Mouse (Mus musculus): ENCODE measurements around the gene Lrrfip2.

The Lrrfip2 gene

DNA sequence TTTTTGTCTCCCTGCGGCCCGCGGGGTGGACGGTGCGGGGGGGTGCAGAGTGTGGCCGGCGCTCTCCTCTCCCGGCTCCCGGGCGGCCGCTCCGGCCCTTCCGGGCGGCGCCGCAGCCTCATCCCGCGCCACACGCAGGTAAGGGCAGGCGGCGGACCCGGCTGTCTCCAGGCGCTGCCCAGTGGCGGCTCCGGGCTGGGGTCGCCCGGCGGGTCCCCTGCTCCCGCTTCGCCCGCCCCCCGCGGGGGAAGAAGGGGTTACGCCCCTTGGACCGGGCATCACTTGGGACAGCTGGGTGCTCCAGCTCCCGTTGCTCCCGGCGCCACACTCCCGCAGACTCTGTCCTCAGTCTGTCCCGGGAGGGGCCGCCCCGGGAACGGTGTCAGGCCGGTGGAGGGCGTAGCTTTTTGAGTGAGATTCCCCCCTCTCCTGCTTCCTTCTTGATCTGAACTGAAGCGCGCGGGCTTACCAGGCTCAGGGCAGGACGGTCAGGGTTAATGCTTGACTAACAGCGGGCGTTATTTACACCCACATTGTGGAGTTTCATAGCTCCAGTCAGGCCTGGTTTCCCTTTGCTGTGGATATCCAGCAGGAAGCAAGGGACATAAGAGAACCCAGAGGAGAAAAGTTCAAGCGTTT is 979 bp downstream of the Lrrfip2 start:
- peak; percentile 64 for DNase-seq

DNA sequence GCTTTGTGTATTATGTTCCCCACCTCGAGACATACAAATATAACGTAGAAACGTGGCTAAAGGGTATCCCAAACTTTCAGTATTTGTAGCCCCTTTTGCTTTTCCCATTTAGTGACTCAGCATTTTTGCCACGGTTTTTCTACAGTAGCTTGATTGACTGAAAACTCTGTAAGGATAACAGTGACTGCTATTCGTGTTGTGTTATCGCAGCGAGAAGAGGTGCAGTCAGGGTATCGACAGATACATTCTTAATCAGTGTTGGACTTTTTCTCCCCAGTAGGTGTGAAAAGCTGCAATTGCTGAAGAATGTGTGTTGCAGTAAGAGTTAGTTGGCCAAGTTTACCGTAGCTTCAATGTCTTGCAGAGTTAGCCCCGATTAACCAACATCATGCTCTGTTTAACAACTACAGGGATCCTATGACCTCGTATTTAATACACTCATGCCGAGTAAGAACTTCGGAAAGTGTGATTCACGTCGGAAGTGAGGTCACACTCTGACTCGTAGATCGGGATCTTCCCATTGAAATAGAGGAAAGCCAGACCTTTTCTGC is 1.6 kb downstream of the Lrrfip2 start:
- peak; percentile 51 for DNase-seq

DNA sequence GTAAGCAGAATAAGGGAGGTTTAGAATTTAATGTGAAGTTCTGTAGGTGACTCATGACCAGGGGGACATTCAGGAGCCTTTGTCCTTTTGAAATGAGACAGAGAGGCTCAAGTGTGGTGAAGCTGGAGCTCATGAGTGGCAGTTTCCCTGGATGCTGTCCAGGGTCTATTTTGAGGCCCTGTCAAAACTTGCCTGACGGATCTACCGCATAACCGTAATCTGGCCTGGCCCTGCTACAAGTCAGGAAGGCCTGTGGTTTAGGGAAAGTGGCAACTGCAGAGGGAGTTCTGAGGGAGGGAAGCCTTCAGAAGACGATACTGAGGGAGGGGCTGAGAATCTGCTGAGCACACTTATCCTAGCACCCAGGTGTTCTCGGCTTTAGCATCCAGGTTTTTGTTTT is 5.1 kb downstream of the Lrrfip2 start:
- peak; percentile 36 for DNase-seq

DNA sequence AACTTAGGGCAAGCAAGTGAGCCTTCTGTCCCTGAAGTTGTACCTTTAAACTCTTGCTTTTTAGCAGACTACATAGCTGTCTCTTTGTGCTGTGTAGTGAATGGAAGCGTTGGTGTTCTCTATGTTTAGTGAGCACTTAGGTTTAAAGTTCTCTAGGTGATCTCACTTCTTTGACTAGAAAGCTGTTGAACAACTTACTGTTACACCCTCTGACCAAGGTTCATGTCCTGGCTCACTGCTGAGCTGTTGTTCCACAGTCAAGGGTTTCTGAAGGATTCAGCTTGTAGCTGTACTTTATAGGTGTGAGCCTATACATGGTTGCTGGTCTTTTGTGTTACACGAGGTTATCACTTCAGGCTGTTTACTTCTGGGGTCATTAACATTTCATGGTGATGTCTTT is 5.9 kb downstream of the Lrrfip2 start:
- no peak for DNase-seq

DNA sequence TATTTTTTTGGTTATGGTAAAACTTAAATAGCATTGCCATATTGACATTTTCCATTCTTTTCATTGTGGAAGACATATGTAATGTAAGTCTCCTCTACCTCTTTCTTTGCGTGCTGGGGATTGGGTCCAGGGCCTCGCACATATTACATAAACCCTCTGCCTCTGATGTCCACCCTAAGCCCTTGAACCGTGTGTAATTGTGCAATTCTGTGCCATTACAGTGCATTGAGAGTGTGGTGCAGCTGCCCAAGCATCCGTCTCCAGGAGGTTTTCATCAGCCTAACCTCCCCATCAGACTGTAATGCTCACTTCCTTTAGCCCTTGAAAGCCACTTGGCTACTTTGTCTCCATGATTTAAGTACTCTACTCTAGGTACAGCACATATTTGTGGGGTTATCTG is 7.0 kb downstream of the Lrrfip2 start:
- no peak for DNase-seq

DNA sequence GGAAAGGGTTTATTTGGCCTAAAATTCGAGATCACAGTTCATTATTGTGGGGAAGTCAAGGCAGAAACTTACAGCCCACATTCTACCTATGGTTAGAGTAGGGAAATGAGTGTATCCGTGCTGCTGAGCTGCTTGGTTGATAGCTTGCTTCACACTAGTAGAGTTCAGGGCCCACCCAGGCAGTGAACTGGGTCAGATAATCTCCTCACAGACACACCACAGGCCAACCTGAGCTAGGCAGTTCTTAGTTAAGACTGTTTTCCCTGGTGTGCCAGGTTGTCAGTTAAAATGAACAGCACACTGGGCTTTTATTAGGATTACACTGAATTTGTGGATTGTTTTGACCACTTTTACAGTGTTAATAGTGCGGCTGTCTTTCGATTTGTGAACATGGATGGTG is 9.3 kb downstream of the Lrrfip2 start:
- no peak for DNase-seq

DNA sequence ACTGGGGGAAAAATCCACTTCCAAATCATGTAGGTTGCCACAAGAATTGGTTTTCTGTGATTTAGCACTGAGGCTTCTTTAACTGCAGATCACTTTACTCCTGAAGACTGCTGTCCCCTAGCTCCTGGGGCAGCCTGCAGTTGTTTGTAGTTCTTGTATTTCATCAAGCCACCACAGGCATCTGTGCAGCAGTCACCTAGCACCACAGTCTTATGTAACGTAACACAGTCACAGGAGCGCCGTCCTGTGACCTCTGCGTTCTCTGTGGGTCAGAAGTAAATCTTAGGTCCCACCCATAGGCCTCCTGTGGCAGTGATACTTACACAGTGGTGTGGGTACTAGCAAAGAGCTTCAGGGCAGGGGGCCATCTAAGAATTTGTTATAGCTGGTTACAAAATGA is 10.4 kb downstream of the Lrrfip2 start:
- no peak for DNase-seq

DNA sequence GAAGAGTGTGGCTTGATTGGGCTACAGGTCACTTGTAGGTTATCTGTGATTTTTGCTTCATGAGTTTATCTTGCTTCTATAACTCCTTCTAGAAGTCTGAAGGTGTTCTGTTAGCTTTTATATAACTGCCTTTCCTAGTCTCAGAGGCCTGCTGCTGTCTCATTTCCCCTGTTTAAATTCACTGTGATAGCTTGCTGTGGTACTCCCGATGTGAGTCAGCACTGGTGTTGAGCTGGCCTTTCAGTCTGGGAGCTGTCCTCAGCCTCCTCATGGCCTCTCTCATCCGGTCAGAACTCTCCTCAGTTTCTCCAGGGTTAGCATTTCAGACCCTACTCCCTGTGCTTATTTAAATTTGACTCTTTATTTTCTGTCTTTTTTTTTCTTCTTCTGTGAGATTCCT is 12.7 kb downstream of the Lrrfip2 start:
- no peak for DNase-seq

DNA sequence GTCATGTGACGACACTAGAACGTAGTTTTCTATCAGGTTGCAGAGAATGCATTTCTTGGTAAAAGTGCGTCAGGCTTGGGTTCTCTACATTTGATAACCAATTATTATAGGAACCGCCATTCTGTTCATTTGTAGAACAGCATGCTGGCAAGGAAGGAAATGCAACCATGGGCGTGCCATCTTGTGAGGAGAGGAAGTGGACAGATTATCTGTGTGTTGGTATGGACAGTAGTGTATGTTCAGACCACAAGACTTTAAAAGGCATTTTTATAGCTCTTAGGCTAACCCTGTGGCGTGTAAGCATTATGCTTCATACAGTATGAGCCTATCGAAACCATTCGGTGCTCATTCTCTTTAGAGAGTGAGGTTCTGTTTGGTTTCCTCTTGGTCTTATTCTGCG is 20.8 kb downstream of the Lrrfip2 start:
- no peak for DNase-seq

DNA sequence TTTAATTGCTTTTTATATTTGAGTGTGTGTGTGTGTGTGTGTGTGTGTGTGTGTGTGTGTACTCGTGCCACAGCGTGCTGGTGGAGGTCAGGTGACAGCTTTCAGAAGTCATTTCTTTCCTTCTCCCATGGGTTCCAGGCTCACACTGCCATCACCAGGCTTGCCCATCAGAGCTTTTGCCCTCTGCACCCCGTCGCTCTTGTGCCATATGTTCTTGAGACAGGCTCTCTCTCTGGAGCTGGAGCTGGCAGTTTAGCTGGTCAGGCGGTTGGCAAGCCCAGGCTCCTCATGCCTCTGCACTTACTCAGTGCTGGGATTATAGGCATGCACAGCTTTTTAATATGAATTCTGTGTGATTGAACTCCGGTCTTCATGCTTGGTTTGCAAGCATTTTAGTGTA is 25.3 kb downstream of the Lrrfip2 start:
- no peak for DNase-seq

DNA sequence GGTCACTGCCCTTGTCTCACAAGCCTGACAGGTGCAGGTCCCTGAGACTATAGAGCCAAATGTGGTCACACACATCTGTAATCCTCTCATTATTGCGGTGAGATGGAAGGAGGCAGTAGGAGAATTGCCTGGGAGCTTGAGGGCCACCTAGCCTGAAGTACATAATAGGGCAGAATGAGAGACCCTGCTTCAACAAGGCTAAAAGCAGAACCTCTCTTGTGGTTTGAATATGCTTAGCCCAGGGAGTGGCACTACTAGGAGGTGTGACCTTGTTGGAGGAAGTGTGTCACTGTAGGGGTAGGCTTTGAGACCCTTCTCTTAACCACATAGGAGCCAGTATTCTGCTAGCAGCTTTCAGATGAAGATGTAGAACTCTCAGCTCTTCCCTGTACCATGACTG is 26.0 kb downstream of the Lrrfip2 start:
- DNase-seq: no peak

DNA sequence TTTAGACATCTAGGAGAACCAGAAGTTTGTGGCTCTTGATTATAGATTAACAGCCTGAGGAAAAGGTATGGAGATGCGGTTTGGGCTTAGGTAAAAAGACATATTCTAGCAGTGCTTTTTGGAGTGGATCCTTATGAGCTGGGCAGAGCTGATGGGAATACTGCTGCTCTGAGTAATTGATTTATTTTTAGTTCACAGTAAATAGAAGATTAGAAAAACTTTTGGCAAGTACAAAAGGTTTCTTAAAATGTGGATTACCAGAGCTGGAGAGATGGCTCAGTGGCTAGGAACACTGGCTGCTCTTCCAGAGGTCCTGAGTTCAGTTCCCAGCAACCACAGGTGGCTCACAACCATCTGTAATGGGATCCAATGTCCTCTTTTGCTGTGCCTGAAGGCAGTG is 27.3 kb downstream of the Lrrfip2 start:
- DNase-seq: no peak

DNA sequence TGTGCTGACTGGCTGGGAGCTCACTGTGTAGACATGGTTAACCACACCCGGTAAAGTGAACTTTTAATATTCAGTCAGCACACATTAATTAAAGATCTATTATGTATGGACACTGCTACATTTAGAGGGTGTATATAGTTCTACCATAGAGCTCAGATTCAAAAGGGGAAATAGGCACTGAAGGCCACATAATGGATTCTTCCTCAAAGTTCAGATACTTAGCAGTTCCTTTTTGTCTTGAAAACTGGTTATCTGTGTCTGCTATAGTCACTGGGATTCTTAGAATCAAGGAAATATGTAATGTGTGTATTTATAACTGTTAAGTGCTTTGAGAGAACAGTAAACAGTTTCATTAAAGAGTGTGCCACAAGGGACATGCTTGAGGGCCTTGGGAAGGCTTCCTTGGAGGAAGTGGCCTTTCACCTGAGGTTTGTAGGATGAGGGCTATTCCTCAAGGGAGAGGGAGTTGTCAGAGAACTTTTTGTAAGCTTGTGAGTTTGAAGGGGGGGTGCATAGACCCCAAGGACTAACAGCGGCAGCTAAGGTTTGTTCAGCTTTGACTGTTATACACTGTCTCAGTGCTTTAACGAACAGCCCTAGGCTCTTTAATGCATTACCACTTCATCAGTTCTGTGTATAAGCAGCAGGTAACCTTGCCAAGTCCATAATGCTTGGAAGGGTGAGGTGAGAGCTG is 28.3 kb downstream of the Lrrfip2 start:
- no peak for DNase-seq

DNA sequence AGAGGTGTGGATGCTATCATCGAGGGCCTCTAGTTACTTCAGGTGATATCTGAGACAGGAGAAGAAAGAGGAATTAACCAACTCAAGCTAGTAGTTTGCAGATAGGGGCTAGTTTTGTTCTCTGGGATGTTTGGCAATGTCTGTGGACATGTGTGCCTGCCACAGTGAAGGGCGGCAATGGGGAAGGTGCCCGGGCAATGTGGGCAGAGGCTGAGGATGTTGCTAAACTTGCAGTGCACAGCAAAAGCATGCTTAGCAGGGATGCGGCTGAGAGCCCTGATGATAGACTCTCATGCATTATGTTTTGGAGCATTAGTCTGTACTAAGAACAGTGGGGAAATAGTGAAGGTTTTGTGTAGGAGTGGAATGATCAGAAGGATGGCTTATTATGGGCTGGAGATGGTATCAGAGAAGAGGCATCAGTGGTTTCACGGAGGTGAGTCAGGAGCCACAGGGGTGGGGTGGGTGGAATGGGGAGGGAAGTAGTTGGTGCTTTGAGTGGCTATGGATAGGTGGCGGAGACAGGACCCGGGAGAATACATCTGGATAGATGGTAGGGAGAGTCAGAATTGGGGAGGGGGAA is 28.9 kb downstream of the Lrrfip2 start:
- no peak for DNase-seq

DNA sequence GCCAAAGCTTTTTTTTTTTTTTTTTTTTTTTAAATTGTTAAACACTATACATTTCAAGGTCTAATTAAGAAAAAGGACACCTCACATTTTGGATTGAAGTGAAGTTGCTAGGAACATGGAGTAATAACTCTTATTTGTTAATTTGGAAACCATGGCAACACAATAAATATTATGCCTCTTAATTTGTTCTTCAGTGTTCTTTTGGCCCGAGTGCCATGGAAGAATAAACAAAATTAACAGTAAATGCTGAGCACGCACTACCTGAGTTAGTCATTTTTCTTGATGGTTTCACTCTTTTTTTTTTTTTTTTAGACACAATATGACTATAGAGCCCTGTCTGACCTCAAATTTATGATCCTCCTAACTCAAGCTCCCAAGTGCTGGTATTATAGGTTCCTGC is 30.6 kb downstream of the Lrrfip2 start:
- no peak for DNase-seq

DNA sequence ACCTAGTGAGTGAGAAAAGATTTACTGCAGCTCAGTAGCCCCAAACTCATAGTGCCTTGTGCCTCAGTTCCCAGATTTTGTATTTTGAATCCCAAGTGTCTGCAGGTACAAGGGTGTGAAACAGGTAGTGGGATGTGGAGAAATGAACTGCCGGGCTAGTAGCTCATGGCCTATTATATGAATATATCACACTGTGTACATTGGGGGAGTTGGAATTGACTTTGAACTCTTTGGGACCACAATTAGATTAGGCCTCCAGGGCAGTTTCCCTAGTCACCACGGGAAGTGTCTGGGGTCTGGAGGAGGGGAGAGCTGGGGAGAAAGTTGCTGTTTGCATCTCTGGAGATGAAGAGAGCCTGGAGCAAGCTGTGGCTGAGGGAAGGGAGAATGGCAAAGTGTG is 31.0 kb downstream of the Lrrfip2 start:
- DNase-seq: no peak

DNA sequence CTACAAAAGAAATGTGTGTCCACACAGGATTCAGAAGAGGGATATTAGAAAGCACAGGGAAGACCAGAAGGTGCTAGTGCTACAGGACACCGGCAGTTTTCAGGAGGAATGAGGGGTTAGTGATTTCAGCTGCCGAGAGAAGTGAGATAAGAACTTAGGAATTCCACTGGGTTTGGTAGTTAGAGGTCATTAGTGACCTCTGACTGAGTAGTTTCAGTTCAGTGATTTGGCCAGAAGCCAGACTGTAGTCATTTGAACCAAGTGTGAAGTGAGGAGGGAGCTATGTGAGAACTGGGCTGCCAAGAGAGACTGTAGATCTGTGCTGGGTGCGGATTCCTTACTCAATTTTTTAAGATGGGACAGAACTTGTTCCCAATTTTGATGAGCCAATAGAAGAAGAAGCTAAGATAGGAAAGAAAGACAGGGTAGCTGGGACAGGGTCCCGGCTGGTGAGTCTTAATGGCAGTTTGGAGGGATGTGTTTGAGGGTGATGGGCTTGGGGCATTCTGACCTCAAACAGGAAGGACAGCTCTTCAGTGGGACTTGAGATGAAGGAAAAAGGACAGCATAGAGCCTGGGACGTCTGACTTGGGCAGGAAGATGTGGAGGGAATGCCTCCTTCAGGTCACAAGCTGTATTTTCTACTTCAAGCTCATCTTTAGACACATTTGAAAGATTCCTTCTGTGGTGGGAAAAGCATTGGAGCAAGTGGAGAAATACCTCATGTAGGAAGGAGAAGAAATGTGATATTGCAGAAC is 32.0 kb downstream of the Lrrfip2 start:
- DNase-seq: peak; percentile 85

DNA sequence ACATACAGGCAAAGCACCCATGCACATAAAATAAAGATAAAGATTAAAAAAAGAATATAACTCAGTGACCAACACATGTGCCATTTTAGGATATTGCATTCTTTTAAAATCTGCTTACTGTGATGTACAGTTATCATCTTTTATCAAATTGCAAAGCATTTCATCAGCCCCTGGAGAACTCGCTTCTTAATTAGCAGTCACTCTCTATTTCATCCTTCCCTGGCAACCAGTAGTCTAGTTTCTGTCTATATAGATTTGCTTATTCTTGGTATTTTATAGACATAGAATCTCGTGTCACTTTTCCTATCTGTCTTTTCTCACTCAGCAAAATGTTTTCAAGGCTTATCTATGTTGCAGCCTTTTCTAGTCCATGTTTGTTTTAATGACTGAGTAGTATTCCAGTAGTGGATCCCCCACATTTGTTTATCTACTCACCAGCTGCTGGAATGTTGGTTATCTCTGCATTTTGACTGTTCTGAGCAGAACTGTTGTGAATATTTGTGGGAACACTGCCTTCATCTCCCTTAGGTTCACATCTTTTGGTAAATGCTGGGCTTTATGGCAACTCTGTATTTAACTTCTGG is 35.0 kb downstream of the Lrrfip2 start:
- DNase-seq: no peak

DNA sequence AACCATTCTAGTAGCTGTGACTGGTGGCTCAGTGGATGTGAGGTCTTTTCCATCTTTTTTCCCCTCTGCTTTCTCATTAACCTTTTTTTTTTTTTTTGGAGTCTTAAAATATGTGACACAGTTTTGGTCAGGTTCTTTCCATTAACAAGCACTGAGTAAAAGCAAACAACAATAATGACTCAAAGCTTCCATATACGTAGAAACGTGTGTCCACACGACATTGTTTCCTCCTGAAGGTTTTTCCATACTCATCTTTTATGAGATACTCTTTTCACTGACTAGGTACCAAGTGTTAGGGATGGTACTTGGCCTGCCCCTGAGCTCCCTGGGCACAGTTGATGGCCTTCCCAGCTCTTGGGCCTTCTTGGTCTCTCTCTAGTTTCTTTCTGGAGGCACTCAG is 35.6 kb downstream of the Lrrfip2 start:
- no peak for DNase-seq

DNA sequence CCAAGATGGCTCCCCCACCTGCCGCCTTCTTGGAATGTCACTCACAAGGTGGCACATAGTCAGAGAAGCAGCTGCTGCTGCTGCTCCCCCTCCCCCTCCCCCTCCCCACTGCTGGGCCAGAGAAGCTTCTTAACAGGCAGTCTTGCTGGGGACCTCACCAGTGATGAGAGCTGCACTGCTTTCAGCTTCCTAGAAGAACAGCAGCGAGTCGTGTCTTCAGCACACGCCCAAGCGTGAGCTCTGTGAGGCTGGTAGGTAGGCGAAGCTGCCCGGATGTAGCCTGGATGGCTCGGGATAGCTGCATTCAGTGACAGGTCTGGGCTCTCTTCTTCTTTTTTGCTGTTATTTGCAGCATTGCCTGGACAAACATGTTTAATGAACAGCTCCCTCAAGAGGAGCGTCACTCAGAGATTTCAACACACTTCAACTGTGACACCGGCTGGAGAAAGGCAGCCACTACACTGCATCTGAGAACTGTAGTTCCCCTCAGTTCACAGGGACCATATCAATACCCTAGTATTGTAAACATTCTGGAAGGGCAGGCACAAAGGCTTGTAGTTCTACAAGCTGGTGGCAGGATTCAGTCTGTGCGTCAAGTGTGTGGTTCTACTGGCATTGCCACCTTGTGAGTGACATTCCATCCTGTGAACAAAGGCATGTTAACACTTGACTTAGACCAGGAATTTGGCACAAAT is 38.5 kb downstream of the Lrrfip2 start:
- DNase-seq: peak; percentile 41

DNA sequence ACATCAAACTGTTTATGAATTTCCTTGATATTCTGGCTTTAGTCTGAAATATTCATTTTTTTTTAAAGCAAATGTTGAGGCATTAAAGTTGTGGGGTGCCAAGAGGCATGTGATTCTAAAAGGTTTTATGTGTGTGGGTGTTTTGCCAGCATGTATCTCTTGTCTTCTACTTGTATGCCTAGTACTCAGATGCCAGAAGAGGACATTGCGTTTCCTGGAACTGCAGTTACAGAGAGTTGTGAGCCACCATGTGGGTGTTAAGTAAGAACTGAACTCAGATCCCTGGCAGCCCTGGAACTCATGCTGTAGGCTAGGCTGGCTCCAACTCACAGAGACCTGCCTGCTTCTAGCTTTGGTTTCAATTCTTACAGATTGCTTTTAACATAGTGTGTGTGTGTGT is 42.2 kb downstream of the Lrrfip2 start:
- DNase-seq: no peak

DNA sequence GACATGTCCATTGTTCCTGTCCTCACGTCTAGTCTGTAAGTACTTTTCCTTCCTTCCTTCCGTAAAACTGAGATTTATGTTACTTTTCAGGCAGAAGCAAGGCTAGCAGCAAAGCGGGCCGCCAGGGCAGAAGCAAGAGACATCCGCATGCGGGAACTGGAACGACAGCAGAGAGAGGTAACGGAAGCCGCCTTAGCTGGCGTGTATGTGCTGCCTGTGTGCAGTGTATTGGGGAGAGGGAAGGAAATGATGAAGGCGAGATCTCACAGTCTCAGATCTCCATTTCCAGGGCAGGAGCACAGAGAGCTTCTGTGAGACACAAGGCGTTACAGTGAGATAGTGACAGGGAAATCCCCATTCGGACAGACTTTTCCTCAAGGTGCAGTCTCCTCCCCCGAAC is 43.8 kb downstream of the Lrrfip2 start:
- DNase-seq: no peak

DNA sequence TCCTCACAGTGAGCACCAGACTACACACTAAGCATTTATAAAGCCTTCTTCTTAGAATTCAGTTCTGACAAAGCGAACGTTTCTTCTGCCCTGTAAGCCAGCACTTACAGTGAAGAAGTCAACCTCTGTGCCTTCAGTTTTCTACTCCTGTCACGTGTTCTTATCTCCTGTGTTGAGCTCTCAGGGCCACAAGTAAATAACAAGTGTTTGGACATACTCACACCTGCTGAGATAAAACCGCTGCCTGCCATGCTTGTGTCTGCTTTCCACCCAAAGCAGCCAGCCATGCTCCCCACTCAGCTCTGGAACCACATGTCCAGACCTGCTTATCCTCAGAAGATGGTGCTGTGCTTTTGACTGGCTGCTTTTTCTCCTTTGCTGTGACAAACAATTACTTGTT is 49.2 kb downstream of the Lrrfip2 start:
- no peak for DNase-seq
